Mouse (Mus musculus): ENCODE measurements around the gene Ttc27. TPM values are rescaled to one million over a fixed set of nuclear protein-coding genes. Genes with fewer than 3 reads are reported as not detected.

Gene Ttc27
- total and polyA plus RNA-seq, 2 experiments from 2014 or later, result 8.5 to 16.2 TPM

- H3K9me3 ChIP-seq (replicated peaks; ENCODE audit: control insufficient read depth, low read length), result no peaks in the 10 kb centered on the region
- no peaks in the 10 kb centered on the region for H3K27me3 ChIP-seq (ENCODE audit: control insufficient read depth, insufficient read depth, low read length)
- TF ChIP-seq EP300 (IDR thresholded peaks at IDR 0.05; ENCODE audit: low read depth) (no peak), CTCF (IDR thresholded peaks at IDR 0.05; ENCODE audit: low read depth) (no peak)
- ATAC-seq (ENCODE audit: insufficient read depth, low read depth) (no peak), DNase-seq (ENCODE audit: low spot score) (no peak)
- H3K27ac ChIP-seq (ENCODE audit: low read depth), result no peak overlapping the region
- no peak overlapping the region for H3K4me3 ChIP-seq (ENCODE audit: low read depth, low read length)
- H3K36me3 ChIP-seq (replicated peaks; ENCODE audit: control insufficient read depth, insufficient read depth, low read length), result no peaks in the 10 kb centered on the region
- H3K9ac ChIP-seq (replicated peaks; ENCODE audit: low read depth, low read length), result no peak overlapping the region
- no peaks in the 10 kb centered on the region for H3K4me1 ChIP-seq (ENCODE audit: control insufficient read depth, insufficient read depth)
- 95% methylated on average over 5 of the region's 5 CpGs for WGBS
- H3K4me2 ChIP-seq (ENCODE audit: low read depth, low read length), result no peak overlapping the region
Measured at GRCm38 (mm10) chr17:74773556-74773955, 56.0 kb downstream of the Ttc27 start.

- no peak overlapping the region for H3K9ac ChIP-seq (replicated peaks; ENCODE audit: low read depth, low read length)
- H3K4me3 ChIP-seq (ENCODE audit: low read depth, low read length), result no peak overlapping the region
- 0 out of 2 replicates have a peak, but pooled peaks cover 4% of the 10 kb centered on the region for H3K36me3 ChIP-seq (replicated peaks; ENCODE audit: control insufficient read depth, insufficient read depth, low read length)
- H3K4me2 ChIP-seq (ENCODE audit: low read depth, low read length), result no peak overlapping the region
- TF ChIP-seq EP300 (IDR thresholded peaks at IDR 0.05; ENCODE audit: low read depth) (no peak), CTCF (IDR thresholded peaks at IDR 0.05; ENCODE audit: low read depth) (no peak)
- no peaks in the 10 kb centered on the region for H3K9me3 ChIP-seq (replicated peaks; ENCODE audit: control insufficient read depth, low read length)
- DNase-seq (ENCODE audit: low spot score) (no peak), ATAC-seq (ENCODE audit: insufficient read depth, low read depth) (no peak)
- H3K4me1 ChIP-seq (ENCODE audit: control insufficient read depth, insufficient read depth), result no peaks in the 10 kb centered on the region
- no peaks in the 10 kb centered on the region for H3K27me3 ChIP-seq (ENCODE audit: control insufficient read depth, insufficient read depth, low read length)
- whole genome bisulfite sequencing, result 80% methylated on average over 4 of the region's 4 CpGs
- no peak overlapping the region for H3K27ac ChIP-seq (ENCODE audit: low read depth)
Measured at GRCm38 (mm10) chr17:74780133-74780532, 62.6 kb downstream of the Ttc27 start.

GRCm38 (mm10) chr17:74780627-74781026 lies 63.1 kb downstream of the Ttc27 start:
- DNase-seq (ENCODE audit: low spot score), result no peak
- WGBS, result 82% methylated on average over 9 of the region's 9 CpGs
- Histone ChIP-seq H3K9ac (replicated peaks; ENCODE audit: low read depth, low read length) (no peak overlapping the region), H3K27me3 (ENCODE audit: control insufficient read depth, insufficient read depth, low read length) (no peaks in the 10 kb centered on the region), H3K27ac (ENCODE audit: low read depth) (no peak overlapping the region), H3K36me3 (replicated peaks; ENCODE audit: control insufficient read depth, insufficient read depth, low read length) (0 out of 2 replicates have a peak, but pooled peaks cover 4% of the 10 kb centered on the region), H3K4me2 (ENCODE audit: low read depth, low read length) (no peak overlapping the region), H3K4me3 (ENCODE audit: low read depth, low read length) (no peak overlapping the region), H3K9me3 (replicated peaks; ENCODE audit: control insufficient read depth, low read length) (no peaks in the 10 kb centered on the region), H3K4me1 (ENCODE audit: control insufficient read depth, insufficient read depth) (no peaks in the 10 kb centered on the region)
- no peak for TF ChIP-seq CTCF (IDR thresholded peaks at IDR 0.05; ENCODE audit: low read depth)
- TF ChIP-seq EP300 (IDR thresholded peaks at IDR 0.05; ENCODE audit: low read depth), result no peak
- no peak for ATAC-seq (ENCODE audit: insufficient read depth, low read depth)

GRCm38 (mm10) chr17:74781911-74782310 lies 64.4 kb downstream of the Ttc27 start:
- Histone ChIP-seq H3K4me2 (ENCODE audit: low read depth, low read length) (no peak overlapping the region), H3K4me3 (ENCODE audit: low read depth, low read length) (no peak overlapping the region), H3K9ac (replicated peaks; ENCODE audit: low read depth, low read length) (no peak overlapping the region), H3K27ac (ENCODE audit: low read depth) (no peak overlapping the region), H3K9me3 (replicated peaks; ENCODE audit: control insufficient read depth, low read length) (no peaks in the 10 kb centered on the region), H3K36me3 (replicated peaks; ENCODE audit: control insufficient read depth, insufficient read depth, low read length) (0 out of 2 replicates have a peak, but pooled peaks cover 4% of the 10 kb centered on the region), H3K4me1 (ENCODE audit: control insufficient read depth, insufficient read depth) (no peaks in the 10 kb centered on the region), H3K27me3 (ENCODE audit: control insufficient read depth, insufficient read depth, low read length) (no peaks in the 10 kb centered on the region)
- DNase-seq (ENCODE audit: low spot score) (no peak), ATAC-seq (ENCODE audit: insufficient read depth, low read depth) (no peak)
- TF ChIP-seq CTCF (IDR thresholded peaks at IDR 0.05; ENCODE audit: low read depth), result no peak

GRCm38 (mm10) chr17:74785586-74785985 lies 68.1 kb downstream of the Ttc27 start:
- DNase-seq (ENCODE audit: low spot score) (no peak), ATAC-seq (ENCODE audit: insufficient read depth, low read depth) (no peak)
- H3K36me3 ChIP-seq (replicated peaks; ENCODE audit: control insufficient read depth, insufficient read depth, low read length), result 0 out of 2 replicates have a peak, but pooled peaks cover 3% of the 10 kb centered on the region
- no peak overlapping the region for H3K27ac ChIP-seq (ENCODE audit: low read depth)
- TF ChIP-seq CTCF (IDR thresholded peaks at IDR 0.05; ENCODE audit: low read depth) (no peak), EP300 (IDR thresholded peaks at IDR 0.05; ENCODE audit: low read depth) (no peak)
- no peak overlapping the region for H3K4me2 ChIP-seq (ENCODE audit: low read depth, low read length)
- WGBS, result 50% methylated on average over 5 of the region's 5 CpGs
- no peaks in the 10 kb centered on the region for H3K4me1 ChIP-seq (ENCODE audit: control insufficient read depth, insufficient read depth)
- no peak overlapping the region for H3K9ac ChIP-seq (replicated peaks; ENCODE audit: low read depth, low read length)
- no peak overlapping the region for H3K4me3 ChIP-seq (ENCODE audit: low read depth, low read length)
- H3K27me3 ChIP-seq (ENCODE audit: control insufficient read depth, insufficient read depth, low read length), result no peaks in the 10 kb centered on the region
- no peaks in the 10 kb centered on the region for H3K9me3 ChIP-seq (replicated peaks; ENCODE audit: control insufficient read depth, low read length)

GRCm38 (mm10) chr17:74786198-74786734 lies 68.7 kb downstream of the Ttc27 start:
- WGBS, result 82% methylated on average over 10 of the region's 10 CpGs

More at GRCm38 (mm10) chr17:74786198-74786734, 68.7 kb downstream of the Ttc27 start:
- ATAC-seq (ENCODE audit: insufficient read depth, low read depth) (no peak), DNase-seq (ENCODE audit: low spot score) (no peak)
- H3K36me3 ChIP-seq (replicated peaks; ENCODE audit: control insufficient read depth, insufficient read depth, low read length), result 0 out of 2 replicates have a peak, but pooled peaks cover 3% of the 10 kb centered on the region
- H3K4me2 ChIP-seq (ENCODE audit: low read depth, low read length), result no peak overlapping the region
- H3K9me3 ChIP-seq (replicated peaks; ENCODE audit: control insufficient read depth, low read length), result no peaks in the 10 kb centered on the region
- H3K27me3 ChIP-seq (ENCODE audit: control insufficient read depth, insufficient read depth, low read length), result no peaks in the 10 kb centered on the region
- no peak overlapping the region for H3K4me3 ChIP-seq (ENCODE audit: low read depth, low read length)
- no peak overlapping the region for H3K27ac ChIP-seq (ENCODE audit: low read depth)
- no peaks in the 10 kb centered on the region for H3K4me1 ChIP-seq (ENCODE audit: control insufficient read depth, insufficient read depth)
- H3K9ac ChIP-seq (replicated peaks; ENCODE audit: low read depth, low read length), result no peak overlapping the region
- no peak for TF ChIP-seq CTCF (IDR thresholded peaks at IDR 0.05; ENCODE audit: low read depth)
- no peak for TF ChIP-seq EP300 (IDR thresholded peaks at IDR 0.05; ENCODE audit: low read depth)
